Mouse (Mus musculus): Measurements from ENCODE around the gene A130010J15Rik.

A130010J15Rik gene

DNA sequence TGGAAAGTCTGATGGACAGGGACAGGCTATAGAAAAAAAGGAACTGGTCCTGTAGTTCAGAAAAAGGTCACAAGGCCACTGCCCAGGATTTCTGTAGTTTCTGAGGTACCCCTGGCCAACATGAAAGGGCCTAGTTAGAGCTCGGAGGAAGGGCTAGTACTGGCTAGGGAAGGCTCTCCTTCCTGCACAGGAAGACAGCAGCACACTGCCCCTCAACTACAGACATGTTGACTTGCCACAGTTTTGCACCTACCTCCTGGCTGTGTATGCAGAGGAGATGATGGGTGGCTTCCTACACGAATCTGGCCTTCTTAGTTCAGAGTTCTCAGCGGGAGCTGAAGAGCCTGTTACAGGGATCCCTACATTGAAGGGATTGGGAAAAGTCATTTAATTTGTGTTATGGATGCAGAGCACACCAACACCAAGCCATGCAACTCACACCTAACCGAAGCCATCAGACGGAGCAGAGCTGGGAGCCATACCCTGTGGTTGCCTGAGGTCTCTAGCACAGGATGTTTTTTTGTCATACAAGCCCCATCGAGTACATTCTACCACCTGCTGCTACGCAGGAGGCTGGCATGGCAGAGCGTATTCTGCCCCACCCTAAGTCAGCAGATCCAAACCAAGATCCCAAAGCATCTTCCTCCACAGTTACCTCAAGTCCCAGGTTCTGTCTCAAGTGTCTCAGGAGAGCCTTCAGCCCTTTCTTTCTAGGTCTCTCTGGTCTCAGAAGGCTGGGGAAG is 33.0 kb downstream of the A130010J15Rik start:
- no peak for DNase-seq (ENCODE audit: low spot score)

GRCm38 (mm10) chr1:193201383-193201778 is 33.5 kb downstream of the A130010J15Rik start, which contains the start of gene Traf3ip3:
Gene Traf3ip3 (minus strand): TSS chr1:193201703.
- DNase-seq (ENCODE audit: low spot score): no peak

DNA sequence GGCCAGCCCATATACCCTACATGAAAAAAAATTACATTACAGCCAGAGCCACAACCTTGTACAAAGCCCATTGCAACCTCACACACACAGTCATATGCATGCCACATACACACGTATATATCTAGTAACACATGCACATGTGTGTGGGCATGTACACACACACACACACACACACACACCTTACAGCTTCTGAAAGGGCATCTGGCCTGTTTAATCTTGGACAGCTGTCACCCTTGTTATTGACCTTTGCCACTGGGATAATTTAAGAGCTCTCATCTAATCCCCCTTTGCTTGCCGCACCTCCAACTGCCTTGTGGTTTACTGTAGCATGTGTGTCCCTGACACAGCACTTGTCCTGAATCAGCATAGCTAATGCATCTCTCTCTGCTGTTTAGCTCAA is 36.0 kb downstream of the A130010J15Rik start:
- no peak for DNase-seq (ENCODE audit: low spot score)

DNA sequence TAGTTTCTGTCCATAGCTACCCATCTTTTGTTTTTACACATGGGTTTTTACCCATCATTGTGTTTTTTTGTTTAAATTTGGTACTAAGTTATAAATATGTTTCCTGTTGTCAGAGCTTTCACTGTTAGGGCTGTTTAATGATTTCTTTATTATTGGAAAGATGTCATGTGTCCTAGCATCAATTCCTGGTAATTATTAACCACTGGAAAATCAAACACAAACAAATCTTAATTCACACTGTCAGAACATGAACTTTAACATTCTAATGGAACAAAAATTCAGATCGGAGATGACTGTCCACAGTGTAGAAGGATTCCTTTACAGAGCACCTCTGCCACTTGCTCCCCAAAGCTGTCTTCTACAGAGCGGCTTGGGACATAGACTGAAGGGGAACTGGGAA is 37.6 kb downstream of the A130010J15Rik start:
- no peak for DNase-seq (ENCODE audit: low spot score)

DNA sequence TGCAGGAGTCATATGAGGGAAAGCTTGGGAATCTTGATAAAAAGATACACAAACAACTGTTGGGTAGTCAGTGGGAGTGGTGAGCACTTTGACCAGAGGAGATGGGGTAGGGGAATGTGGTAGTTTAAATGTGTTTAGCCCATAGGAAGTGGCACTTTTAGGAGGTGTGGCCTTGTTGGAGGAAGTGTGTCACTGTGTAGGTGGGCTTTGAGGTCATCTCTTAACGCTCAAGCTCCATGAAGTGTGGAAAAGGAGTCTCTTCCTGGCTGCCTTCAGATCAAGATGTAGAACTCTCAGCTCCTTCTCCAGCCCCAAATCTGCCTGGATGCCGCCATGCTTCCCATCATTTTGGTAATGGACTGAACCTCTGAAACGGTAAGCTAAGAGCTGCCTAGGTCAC is 39.7 kb downstream of the A130010J15Rik start, which contains the start of gene Lamb3:
Lamb3 (plus strand) TSS at position 197 of the 400 bp plus-strand sequence.
- no peak for DNase-seq (ENCODE audit: low spot score)

- no peak for DNase-seq (ENCODE audit: low spot score)
These were observed 40.3 kb downstream of the A130010J15Rik start for GRCm38 (mm10) chr1:193208178-193208577.

GRCm38 (mm10) chr1:193211371-193211770 is 43.5 kb downstream of the A130010J15Rik start:
- DNase-seq (ENCODE audit: low spot score): no peak

- no peak for DNase-seq (ENCODE audit: low spot score)
These were observed 46.2 kb downstream of the A130010J15Rik start for GRCm38 (mm10) chr1:193214053-193214452.

GRCm38 (mm10) chr1:193216000-193216399 is 48.2 kb downstream of the A130010J15Rik start:
- no peak for DNase-seq (ENCODE audit: low spot score)

GRCm38 (mm10) chr1:193220408-193220807 is 52.6 kb downstream of the A130010J15Rik start:
- no peak for DNase-seq (ENCODE audit: low spot score)

DNA sequence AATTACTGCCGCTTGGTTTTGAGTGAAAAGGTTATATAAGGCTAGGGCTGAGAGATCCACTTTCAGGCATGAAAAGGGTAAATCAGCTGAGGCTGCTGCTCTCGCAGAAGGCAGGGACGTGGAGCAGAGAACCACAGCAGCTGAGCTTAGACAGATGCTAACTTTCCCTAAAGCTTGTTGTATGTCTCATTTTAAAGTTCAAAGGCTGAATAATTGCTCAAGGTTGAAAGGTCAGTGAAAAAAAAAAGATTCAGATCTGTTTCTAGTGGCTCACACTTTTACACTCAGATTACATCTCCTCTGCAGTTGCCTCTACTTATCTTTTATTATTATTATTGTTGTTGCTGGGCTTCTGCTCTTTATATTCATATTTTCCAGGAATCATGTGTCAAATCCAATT is 57.7 kb downstream of the A130010J15Rik start:
- DNase-seq (ENCODE audit: low spot score): no peak

- no peak for DNase-seq (ENCODE audit: low spot score)
These were observed 58.3 kb downstream of the A130010J15Rik start for GRCm38 (mm10) chr1:193226114-193226513.

- no peak for DNase-seq (ENCODE audit: low spot score)
These were observed 59.1 kb downstream of the A130010J15Rik start for GRCm38 (mm10) chr1:193226724-193227522.

All from urinary bladder, postnatal 10 days (tissue).